Mouse (Mus musculus) CD4-positive, CD25-positive, alpha-beta regulatory T cell, adult 2 months (primary cell): ENCODE measurements around the gene Esp24.
"Not testable (repeated sequence)": the region's sequence is repeated elsewhere in the genome, so short reads cannot be mapped to it uniquely, and the experiment has no call there.

ENCODE experiments used
- DNase-seq: peaks from one replicate; pipeline ENCODE4 v3.0.0-alpha.2; 2012; ENCODE audit warnings: low read depth, low spot score

The Esp24 gene

GRCm38 (mm10) chr17:39036395-39036794 lies at the start of gene Esp24:
Esp24 (plus strand) TSS chr17:39036695.
- DNase-seq = not testable (repeated sequence)

DNA sequence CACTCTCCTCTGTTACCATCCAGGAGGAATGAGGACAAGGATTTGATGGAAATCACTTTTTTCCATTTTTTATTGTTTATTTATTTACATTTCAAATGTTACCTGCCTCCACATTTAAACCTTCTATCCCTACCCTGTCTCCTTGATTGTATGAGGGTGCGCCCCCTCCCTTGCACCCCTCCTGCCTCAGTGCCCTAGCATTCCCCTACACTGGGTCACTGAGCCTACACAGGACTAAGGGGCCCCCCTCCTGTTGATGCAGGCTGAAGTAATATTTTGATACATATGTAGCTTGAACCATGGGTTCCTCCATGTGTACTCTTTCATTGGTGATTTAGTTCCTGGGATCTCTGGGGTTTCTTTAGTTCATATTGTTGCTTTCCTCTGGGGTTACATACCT lies 26.6 kb upstream of the Esp24 start:
- no peak for DNase-seq

- DNase-seq = no peak
These were observed 25.5 kb upstream of the Esp24 start for GRCm38 (mm10) chr17:39010675-39011638.

- DNase-seq = no peak
These were observed 19.3 kb upstream of the Esp24 start for GRCm38 (mm10) chr17:39017184-39017583.

- no peak for DNase-seq
These were observed 6.7 kb downstream of the Esp24 start, which contains the start of gene Gm21903 for GRCm38 (mm10) chr17:39043241-39043640. Gm21903 (minus strand) TSS chr17:39043341.

DNA sequence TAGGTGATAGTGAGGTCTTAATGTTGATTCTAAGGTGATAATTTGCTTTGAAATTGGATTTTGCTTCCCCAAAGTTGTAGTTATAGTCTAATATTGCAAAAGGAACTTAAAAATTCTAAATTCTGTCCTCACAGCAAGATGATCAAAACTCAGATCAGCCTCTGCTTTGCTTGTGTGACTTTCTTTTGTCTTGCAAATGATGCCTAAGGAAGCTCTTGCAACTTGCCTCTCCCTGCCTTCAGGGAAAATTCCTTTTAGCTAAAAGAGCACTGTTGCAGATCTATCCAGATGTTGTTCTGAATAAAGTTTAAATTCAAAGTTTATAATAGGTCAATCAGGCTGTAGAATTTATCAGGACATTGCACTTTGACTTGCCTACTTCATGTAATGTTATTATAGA lies 27.1 kb downstream of the Esp24 start:
- DNase-seq = no peak

DNA sequence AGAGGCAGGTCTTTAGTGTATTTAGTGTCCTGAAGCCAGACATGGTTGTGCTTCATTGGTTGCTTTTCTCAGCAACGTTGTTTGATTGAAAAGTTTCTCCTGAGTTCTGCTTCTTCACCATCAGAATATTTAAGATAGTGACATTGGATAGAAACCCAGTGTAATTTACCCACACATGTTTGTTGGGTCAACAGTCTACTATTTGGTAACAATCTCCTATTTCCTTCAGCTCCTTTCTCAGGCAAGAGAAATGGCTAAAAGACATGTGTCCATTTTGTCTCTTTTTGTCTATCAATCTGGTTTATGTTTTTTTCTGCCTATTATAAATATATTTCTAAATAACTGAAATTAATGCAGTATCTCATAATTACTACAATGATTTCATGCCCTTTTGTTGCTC lies 40.4 kb downstream of the Esp24 start, which contains the start of gene Esp23:
Gene Esp23, minus strand, starts transcription at position 101 of the 400 bp plus-strand sequence.
- DNase-seq = no peak
